ENCODE assay signal across 31 mouse cellular contexts in genomic region chr10:13152811-13153364, GRCm38 (mm10). TPM values are rescaled to one million over a fixed set of nuclear protein-coding genes. Genes with fewer than 3 reads are reported as not detected.
"Had no signal": no experiment of that assay in that cellular context is flagged by ENCODE, and none has a peak within 500 bp of the region (broad histone marks: within the 10 kb centered on the region; RNA-seq: fewer than 3 reads in every experiment).

No protein-coding gene starts in this region.

- H3K27ac ChIP-seq: gastrocnemius, adult 2 months; heart, embryonic 10.5 days; hindbrain, embryonic 10.5 days; hindbrain, embryonic 12.5 days; hindbrain, embryonic 14.5 days; intestine, embryonic 15.5 days; layer of hippocampus, adult 2 months; left cerebral cortex, adult 2 months; limb, embryonic 13.5 days; liver, embryonic 12.5 days; liver, embryonic 14.5 days had no signal

- H3K4me1 ChIP-seq: heart, embryonic 10.5 days; heart, embryonic 12.5 days; intestine, embryonic 15.5 days; liver, embryonic 12.5 days had no signal

- H3K4me2 ChIP-seq: heart, embryonic 12.5 days; hindbrain, embryonic 12.5 days; hindbrain, embryonic 14.5 days; intestine, embryonic 15.5 days; limb, embryonic 13.5 days; liver, embryonic 12.5 days had no signal

- H3K4me3 ChIP-seq: gastrocnemius, adult 2 months; heart, embryonic 10.5 days; heart, embryonic 12.5 days; hindbrain, embryonic 10.5 days; hindbrain, embryonic 12.5 days; intestine, embryonic 15.5 days; layer of hippocampus, adult 2 months; left cerebral cortex, adult 2 months; limb, embryonic 13.5 days; liver, embryonic 12.5 days had no signal

- H3K9me3 ChIP-seq: heart, embryonic 10.5 days; heart, embryonic 12.5 days; hindbrain, embryonic 10.5 days; hindbrain, embryonic 12.5 days; intestine, embryonic 15.5 days; limb, embryonic 13.5 days; liver, embryonic 12.5 days had no signal

- H3K36me3 ChIP-seq: heart, embryonic 10.5 days; heart, embryonic 12.5 days; hindbrain, embryonic 10.5 days; hindbrain, embryonic 12.5 days; intestine, embryonic 15.5 days; limb, embryonic 13.5 days; liver, embryonic 12.5 days had no signal

- ATAC-seq: hindbrain, embryonic 16.5 days; intestine, embryonic 15.5 days; liver, embryonic 12.5 days had no signal

- H3K27me3 ChIP-seq: heart, embryonic 12.5 days; hindbrain, embryonic 12.5 days; intestine, embryonic 15.5 days; limb, embryonic 13.5 days; liver, embryonic 12.5 days had no signal

- DNase-seq: gastrocnemius, adult 2 months; gastrocnemius, postnatal 10 days; gastrocnemius, postnatal 25 days; heart, adult 18-20 months; heart, postnatal 10 days; heart, postnatal 4 days; kidney, adult 11 months; kidney, adult 8-10 months; kidney, postnatal 10 days; kidney, postnatal 25 days; kidney, postnatal 4 days had no signal

- H3K9ac ChIP-seq: heart, embryonic 12.5 days; hindbrain, embryonic 12.5 days; hindbrain, embryonic 14.5 days; intestine, embryonic 15.5 days; limb, embryonic 13.5 days; liver, embryonic 12.5 days; liver, embryonic 14.5 days had no signal

RNA-seq across cellular contexts. Expression of gene Zc2hc1b, which starts 24.9 kb away (rescaled TPM):
- polyA plus RNA-seq: frontal cortex, adult 2 months; heart, embryonic 10.5 days; heart, embryonic 12.5 days; heart, embryonic 14.5 days; heart, embryonic 16.5 days; hindbrain, embryonic 10.5 days; hindbrain, embryonic 12.5 days; hindbrain, embryonic 14.5 days; hindbrain, embryonic 16.5 days; intestine, embryonic 15.5 days; kidney, embryonic 14.5 days; kidney, embryonic 16.5 days; limb, embryonic 11.5 days; limb, embryonic 13.5 days; liver, adult 2 months; liver, embryonic 12.5 days; liver, embryonic 14.5 days; liver, embryonic 16.5 days had no signal
